Mouse (Mus musculus) liver, postnatal 0 days (tissue): ENCODE measurements around the gene Zc2hc1c.
A peak's percentile ranks its signal among the peaks of the same experiment; 100 is the strongest.

Experiments
- CTCF ChIP-seq: sonication (generic); IDR thresholded peaks from 2 replicates; pipeline ENCODE4 v1.5.1; 2016; ENCODE audit warnings: antibody characterized with exemption, low read depth
- EP300 ChIP-seq: IDR thresholded peaks from 2 replicates; pipeline ENCODE4 v1.6.1; 2016; ENCODE audit warnings: antibody characterized with exemption, low read depth, mild to moderate bottlenecking

GRCm38 (mm10) chr12:85346374-85346773 is 58.0 kb downstream of the Zc2hc1c start:
- TF ChIP-seq CTCF (peak; percentile 77), EP300 (no peak)
